Mouse (Mus musculus) thymus, adult 2 months (tissue): ENCODE measurements around the gene Tmem253. TPM values are rescaled to one million over a fixed set of nuclear protein-coding genes. Genes with fewer than 3 reads are reported as not detected.
A peak's percentile ranks its signal among the peaks of the same experiment; 100 is the strongest.

Experiments used
- DNase-seq: peaks from one replicate; pipeline ENCODE4 v3.0.0; 2021
- H3K27ac ChIP-seq: fragments of 200-500 bp; 2 replicates; pipeline ENCODE4 v1.5.1; 2012; ENCODE audit warnings: low read length, control low read depth; ENCODE audit not compliant: control insufficient read depth, insufficient read depth
- H3K27me3 ChIP-seq: fragments of 200-500 bp; 2 replicates; pipeline ENCODE4 v1.6.1; 2012; ENCODE audit warnings: mild to moderate bottlenecking, low read length, moderate library complexity, mixed read lengths; ENCODE audit not compliant: control insufficient read depth, insufficient read depth
- H3K36me3 ChIP-seq: fragments of 200-500 bp; 2 replicates; pipeline ENCODE4 v1.6.1; 2012; ENCODE audit warnings: mild to moderate bottlenecking, low read length, moderate library complexity; ENCODE audit not compliant: control insufficient read depth, insufficient read depth
- H3K4me1 ChIP-seq: fragments of 200-500 bp; replicated peaks from 2 replicates; pipeline ENCODE4 v1.6.1; 2012; ENCODE audit warnings: low read length; ENCODE audit not compliant: control insufficient read depth, insufficient read depth
- H3K4me3 ChIP-seq: fragments of 200-500 bp; 2 replicates; pipeline ENCODE4 v1.5.1; 2012; ENCODE audit warnings: mild to moderate bottlenecking, low read length, control low read depth, moderate library complexity; ENCODE audit not compliant: control insufficient read depth, insufficient read depth
- CTCF ChIP-seq: fragments of 200-500 bp; IDR thresholded peaks from 2 replicates; pipeline ENCODE4 v1.5.1; 2012; ENCODE audit warnings: mild to moderate bottlenecking, control low read depth, low read length, moderate library complexity, borderline replicate concordance; ENCODE audit not compliant: control insufficient read depth, poor library complexity, insufficient read depth; ENCODE audit errors: extremely low read depth
- POLR2A ChIP-seq: fragments of 200-500 bp; IDR thresholded peaks from 2 replicates; pipeline ENCODE4 v1.6.1; 2012; ENCODE audit warnings: mild to moderate bottlenecking, low read length, control low read depth, moderate library complexity; ENCODE audit not compliant: control insufficient read depth, poor library complexity, insufficient read depth; ENCODE audit errors: extremely low read depth
- WGBS: fragments of 180-500 bp; shearing (Covaris S2); methylation state at CpG from one replicate; pipeline ENCODE4 v1.1.7; 2018; 5-methylcytosine and 5-hydroxymethylcytosine counted together
- polyA plus RNA-seq: library from polyadenylated mRNA; depleted of rRNA; stranded (reverse); fragments of >200 nt; gene quantifications from 2 replicates; pipeline ENCODE4 v1.2.3, GENCODE M21; 2012

The Tmem253 gene
- polyA plus RNA-seq, 1 experiment: 2.9 TPM

DNA sequence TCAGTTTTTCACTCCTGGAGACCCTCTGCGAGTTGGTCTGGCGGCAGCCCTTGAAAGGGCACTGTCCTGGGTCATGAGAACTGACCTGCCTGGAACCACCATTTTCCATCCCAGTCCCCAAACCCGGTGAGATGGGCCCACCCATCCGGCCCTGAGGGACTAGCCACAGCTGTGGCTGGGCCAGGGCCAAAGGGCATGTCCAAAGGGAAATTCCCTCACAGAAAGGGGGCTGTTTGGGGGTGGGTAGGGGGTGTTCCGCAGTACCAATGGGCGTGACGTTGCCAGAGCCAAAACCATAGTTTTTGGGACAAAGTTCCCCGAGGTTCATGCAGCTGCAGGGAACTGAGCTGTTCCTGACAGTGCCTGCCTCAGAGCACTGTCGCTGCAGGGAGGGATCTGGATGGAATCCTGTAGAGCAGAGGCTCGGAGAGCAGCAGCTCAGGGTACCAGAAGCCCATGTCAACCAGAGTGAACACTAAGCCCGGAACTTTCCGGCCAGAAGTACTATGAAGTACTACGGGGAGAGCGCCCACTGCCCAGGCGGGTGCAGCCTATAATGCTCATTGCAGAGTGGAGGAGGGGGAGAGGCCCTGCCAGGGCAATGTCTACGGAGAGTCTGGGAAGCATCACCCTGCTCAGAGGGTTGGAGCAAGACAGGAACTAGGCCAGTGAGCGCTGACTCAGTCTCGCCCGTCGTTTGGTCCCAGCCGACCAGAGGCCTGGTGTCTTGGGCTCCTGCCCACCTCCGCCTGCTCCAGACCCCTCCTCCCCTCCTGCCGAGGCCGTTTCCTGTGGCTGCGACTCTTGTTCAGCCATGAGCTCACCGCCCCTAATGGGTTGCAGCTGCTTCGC is 29.9 kb upstream of the Tmem253 start:
- DNase-seq: no peak

DNA sequence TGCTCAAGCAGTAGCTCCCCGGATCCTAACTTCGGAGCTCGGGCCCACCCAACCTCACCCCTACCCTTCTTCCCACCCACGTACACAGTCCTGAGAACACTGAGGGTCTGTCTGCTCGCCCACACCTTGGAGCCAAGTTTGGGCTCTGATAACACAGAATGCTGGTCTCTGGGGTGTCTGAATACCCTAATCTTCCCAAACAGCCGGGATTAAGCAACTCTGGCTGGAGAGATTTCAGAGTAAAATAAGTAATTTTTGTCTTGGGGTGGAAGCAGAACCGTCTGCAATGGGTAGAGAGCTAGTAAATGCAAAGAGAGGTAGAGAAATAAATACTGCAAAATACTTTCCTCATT is 29.3 kb upstream of the Tmem253 start:
- Histone ChIP-seq H3K27ac (no peak overlapping the region), H3K4me3 (peak overlapping the region; percentile 44), H3K36me3 (no peaks in the 10 kb centered on the region), H3K4me1 (peaks cover 33% of the 10 kb centered on the region), H3K27me3 (no peaks in the 10 kb centered on the region)
- WGBS: 34% methylated on average over 7 of the region's 7 CpGs
- TF ChIP-seq CTCF: no peak
- no peak for TF ChIP-seq POLR2A
- DNase-seq: no peak

More for the DNA sequence above, 29.9 kb upstream of the Tmem253 start:
- no peaks in the 10 kb centered on the region for H3K36me3 ChIP-seq
- H3K27me3 ChIP-seq: no peaks in the 10 kb centered on the region
- peaks cover 33% of the 10 kb centered on the region for H3K4me1 ChIP-seq
- H3K27ac ChIP-seq: no peak overlapping the region
- WGBS: 9% methylated on average over 27 of the region's 27 CpGs
- peak overlapping the region; percentile 44 for H3K4me3 ChIP-seq
- TF ChIP-seq CTCF (no peak), POLR2A (no peak)

DNA sequence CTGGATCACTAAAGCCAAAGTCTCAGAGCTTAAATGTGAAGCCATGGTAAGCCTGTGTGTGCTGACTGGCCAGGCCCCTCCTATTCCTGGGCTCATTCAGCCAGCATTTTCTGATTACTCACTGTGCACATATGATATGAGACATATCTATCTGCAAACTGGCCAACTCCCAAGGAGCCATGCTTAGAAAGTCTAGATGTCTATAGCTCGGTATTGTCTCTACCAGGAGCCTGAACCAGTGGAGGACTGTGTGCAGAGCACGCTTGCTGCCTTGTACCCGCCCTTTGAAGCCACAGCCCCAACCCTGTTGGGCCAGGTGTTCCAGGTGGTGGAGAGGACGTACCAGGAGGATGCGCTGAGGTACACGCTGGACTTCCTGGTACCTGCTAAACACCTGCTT is 28.3 kb upstream of the Tmem253 start:
- H3K27ac ChIP-seq: no peak overlapping the region
- no peak overlapping the region for H3K4me3 ChIP-seq
- 69% methylated on average over 6 of the region's 6 CpGs for WGBS
- H3K36me3 ChIP-seq: no peaks in the 10 kb centered on the region
- TF ChIP-seq POLR2A: no peak
- no peak for DNase-seq
- H3K4me1 ChIP-seq: peaks cover 33% of the 10 kb centered on the region
- H3K27me3 ChIP-seq: no peaks in the 10 kb centered on the region

DNA sequence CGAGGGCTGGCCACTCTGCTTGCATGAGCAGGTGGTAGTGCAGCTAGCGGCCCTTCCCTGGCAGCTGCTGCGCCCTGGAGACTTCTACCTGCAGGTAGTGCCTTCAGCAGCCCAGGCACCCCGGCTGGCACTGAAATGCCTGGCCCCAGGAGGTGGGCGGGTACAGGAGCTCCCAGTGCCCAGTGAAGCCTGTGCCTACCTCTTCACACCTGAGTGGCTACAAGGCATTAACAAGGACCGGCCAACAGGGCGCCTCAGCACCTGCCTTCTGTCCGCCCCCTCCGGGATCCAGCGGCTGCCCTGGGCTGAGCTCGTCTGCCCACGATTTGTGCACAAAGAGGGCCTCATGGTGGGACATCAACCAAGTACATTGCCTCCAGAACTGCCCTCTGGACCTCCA is 26.7 kb upstream of the Tmem253 start:
- DNase-seq: no peak
- WGBS: 94% methylated on average over 12 of the region's 12 CpGs
- H3K36me3 ChIP-seq: no peaks in the 10 kb centered on the region

DNA sequence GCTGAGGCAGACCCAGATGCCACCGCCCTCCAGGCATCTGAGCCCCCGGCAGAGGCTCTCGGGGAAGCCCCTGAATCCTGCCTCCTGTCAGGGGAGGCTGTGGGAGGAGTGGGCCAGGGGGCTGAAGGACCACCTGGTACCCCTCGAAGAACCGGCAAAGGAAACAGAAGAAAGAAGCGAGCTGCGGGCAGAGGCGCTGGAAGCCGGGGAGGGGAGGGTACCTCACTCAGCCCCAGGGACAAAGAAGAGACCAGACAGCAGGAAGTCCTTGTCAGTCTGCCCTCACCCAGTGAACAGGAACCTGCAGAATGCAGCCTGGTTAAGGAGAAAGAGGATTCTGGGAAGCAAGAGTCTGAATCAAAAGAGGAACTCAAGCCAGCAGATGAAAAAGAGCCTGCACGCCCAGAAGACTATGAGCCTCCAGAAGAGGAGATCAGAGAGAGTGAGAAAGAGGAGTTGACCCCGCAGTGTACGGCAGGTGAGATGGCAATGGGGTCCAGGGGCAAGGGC is 25.9 kb upstream of the Tmem253 start:
- no peak for DNase-seq
- Histone ChIP-seq H3K27ac (no peak overlapping the region), H3K27me3 (no peaks in the 10 kb centered on the region), H3K4me3 (no peak overlapping the region), H3K4me1 (peaks cover 25% of the 10 kb centered on the region), H3K36me3 (no peaks in the 10 kb centered on the region)
- 31% methylated on average over 12 of the region's 12 CpGs for WGBS
- TF ChIP-seq POLR2A (no peak), CTCF (no peak)

More for the DNA sequence above, 26.7 kb upstream of the Tmem253 start:
- no peak overlapping the region for H3K4me3 ChIP-seq
- peaks cover 31% of the 10 kb centered on the region for H3K4me1 ChIP-seq
- TF ChIP-seq POLR2A: no peak
- no peak for TF ChIP-seq CTCF
- no peaks in the 10 kb centered on the region for H3K27me3 ChIP-seq
- no peak overlapping the region for H3K27ac ChIP-seq

DNA sequence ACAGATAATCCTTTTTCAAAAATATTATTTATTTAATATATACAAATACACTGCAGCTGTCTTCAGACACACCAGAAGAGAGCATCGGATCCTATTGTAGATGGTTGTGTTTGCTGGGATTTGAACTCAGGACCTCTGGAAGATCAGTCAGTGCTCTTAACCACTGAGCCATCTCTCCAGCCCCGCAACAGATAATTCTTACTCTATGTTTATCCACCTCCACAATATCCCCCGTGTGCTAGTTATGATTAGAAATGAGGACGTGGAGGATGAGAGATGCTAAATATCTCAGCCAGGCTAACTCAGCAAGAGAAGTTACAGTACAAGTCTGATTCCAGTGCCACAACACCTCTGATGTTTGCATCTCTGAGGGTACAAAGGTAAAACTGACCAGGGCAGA is 21.0 kb upstream of the Tmem253 start:
- no peak for TF ChIP-seq POLR2A
- no peak for TF ChIP-seq CTCF
- Histone ChIP-seq H3K4me1 (peaks cover 4% of the 10 kb centered on the region), H3K27me3 (no peaks in the 10 kb centered on the region), H3K4me3 (no peak overlapping the region), H3K36me3 (no peaks in the 10 kb centered on the region), H3K27ac (no peak overlapping the region)
- DNase-seq: no peak
- WGBS: 94% methylated on average over 4 of the region's 4 CpGs

DNA sequence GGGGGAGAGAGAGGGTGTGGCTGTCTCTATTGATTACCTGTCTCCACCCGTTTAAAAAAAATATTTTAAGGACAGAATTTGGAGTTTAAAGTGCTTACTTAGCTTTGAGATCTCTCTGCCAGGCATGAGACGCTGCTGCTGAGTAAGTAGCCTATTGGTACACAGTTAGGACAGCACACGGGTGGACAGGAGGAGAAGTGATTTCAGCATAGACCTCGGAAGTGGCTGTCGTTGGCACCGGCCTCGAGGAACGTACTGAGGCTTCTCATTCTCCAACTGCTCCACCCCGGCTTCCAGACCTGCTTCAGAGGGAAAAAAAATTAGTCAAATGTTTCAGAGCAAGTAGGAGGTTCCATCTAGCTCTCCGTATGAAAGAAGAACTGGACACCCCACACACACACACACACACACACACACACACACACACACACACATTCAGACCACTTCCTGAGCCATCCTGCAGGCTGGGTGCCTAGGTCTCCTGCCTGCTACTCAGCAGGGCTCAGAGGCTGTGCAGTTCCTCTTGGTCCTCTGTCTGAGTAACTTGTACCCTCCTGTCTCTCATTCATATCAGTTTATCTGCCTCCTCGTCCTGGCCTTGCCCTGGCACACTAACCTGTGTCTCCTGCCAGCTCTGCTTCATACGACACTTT is 20.1 kb upstream of the Tmem253 start:
- no peak for DNase-seq
- TF ChIP-seq CTCF (no peak), POLR2A (no peak)
- H3K36me3 ChIP-seq: no peaks in the 10 kb centered on the region
- H3K27me3 ChIP-seq: no peaks in the 10 kb centered on the region
- no peak overlapping the region for H3K4me3 ChIP-seq
- no peak overlapping the region for H3K27ac ChIP-seq
- H3K4me1 ChIP-seq: no peaks in the 10 kb centered on the region
- WGBS: 50% methylated on average over 12 of the region's 12 CpGs
